Mouse (Mus musculus) cerebellum, adult 2 months (tissue): ENCODE measurements at regions not wholly inside any gene's neighbourhood (a gene's known extent, or its start where the extent isn't known, plus 50 kb on each side); places are given as distances from the start of the nearest gene placed in this dataset.

Experiments used
- CTCF ChIP-seq: fragments of 200-500 bp; IDR thresholded peaks from 2 replicates; pipeline ENCODE4 v1.5.1; 2011; ENCODE audit warnings: low read depth, mild to moderate bottlenecking, control low read depth, low read length, moderate library complexity, borderline replicate concordance; ENCODE audit not compliant: insufficient read depth
- POLR2A ChIP-seq: fragments of 200-500 bp; IDR thresholded peaks from 2 replicates; pipeline ENCODE4 v1.6.1; 2011; ENCODE audit warnings: low read length, control low read depth, borderline replicate concordance; ENCODE audit not compliant: insufficient read depth

DNA sequence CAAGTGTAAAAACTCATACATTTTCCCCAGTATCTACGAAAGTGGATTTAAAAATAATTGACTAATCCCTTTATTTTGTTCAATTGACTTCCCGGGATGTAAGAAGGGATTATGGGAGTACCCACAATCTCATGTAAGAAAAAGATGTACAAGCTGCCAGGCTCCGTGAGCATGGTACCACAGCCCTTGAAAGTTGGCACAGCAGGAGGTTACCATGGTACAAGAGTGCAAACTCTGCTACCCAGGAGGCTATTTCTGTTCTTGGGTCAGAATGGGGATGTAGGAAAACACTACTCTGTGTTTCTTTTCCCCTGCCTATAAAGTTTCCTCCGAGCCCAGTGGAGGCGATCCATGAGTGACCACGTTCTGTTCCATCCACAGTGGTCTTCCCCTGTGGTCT, 113.9 kb upstream of the Hdac4 start:
- no peak for TF ChIP-seq POLR2A
- TF ChIP-seq CTCF, result no peak
